Mouse (Mus musculus) heart, postnatal 4 days (tissue): ENCODE results near the gene Gpatch1. TPM values are rescaled to one million over a fixed set of nuclear protein-coding genes. Genes with fewer than 3 reads are reported as not detected.

Experiments used
- DNase-seq: peaks from one replicate; pipeline ENCODE4 v3.0.0; 2021
- total RNA-seq, 2 experiments: library from RNA; stranded (reverse); gene quantifications; 2 replicates each; pipeline ENCODE4 v1.2.3; 2021

Gpatch1 gene
- 10 to 100 TPM; 11.4 to 12.7 TPM for total RNA-seq

- peak; percentile 98 for DNase-seq
Measured at GRCm38 (mm10) chr7:35317729-35318609, at the start of gene Gpatch1. Gpatch1 (minus strand) TSS chr7:35318440.

- no peak for DNase-seq
Measured at GRCm38 (mm10) chr7:35365161-35365910, 47.1 kb upstream of the Gpatch1 start.

- no peak for DNase-seq
Measured at GRCm38 (mm10) chr7:35362868-35363267, 44.6 kb upstream of the Gpatch1 start.

- no peak for DNase-seq
Measured at GRCm38 (mm10) chr7:35362253-35362652, 44.0 kb upstream of the Gpatch1 start.

GRCm38 (mm10) chr7:35357621-35358020 is 39.4 kb upstream of the Gpatch1 start:
- DNase-seq, result no peak

- no peak for DNase-seq
Measured at GRCm38 (mm10) chr7:35355303-35355872, 37.1 kb upstream of the Gpatch1 start.

GRCm38 (mm10) chr7:35353306-35353705 is 35.1 kb upstream of the Gpatch1 start:
- no peak for DNase-seq

- no peak for DNase-seq
Measured at GRCm38 (mm10) chr7:35351155-35351554, 32.9 kb upstream of the Gpatch1 start.

GRCm38 (mm10) chr7:35349886-35350684 is 31.8 kb upstream of the Gpatch1 start:
- DNase-seq, result no peak

- no peak for DNase-seq
Measured at GRCm38 (mm10) chr7:35349022-35349421, 30.8 kb upstream of the Gpatch1 start.

GRCm38 (mm10) chr7:35347918-35348700 is 29.9 kb upstream of the Gpatch1 start:
- no peak for DNase-seq

- DNase-seq, result no peak
Measured at GRCm38 (mm10) chr7:35344785-35345330, 26.6 kb upstream of the Gpatch1 start.

- DNase-seq, result no peak
Measured at GRCm38 (mm10) chr7:35342498-35342897, 24.3 kb upstream of the Gpatch1 start.

- DNase-seq, result peak; percentile 14
Measured at GRCm38 (mm10) chr7:35341282-35341681, 23.0 kb upstream of the Gpatch1 start.

GRCm38 (mm10) chr7:35340196-35340595 is 22.0 kb upstream of the Gpatch1 start:
- no peak for DNase-seq

- DNase-seq, result peak; percentile 35
Measured at GRCm38 (mm10) chr7:35334527-35335452, 16.6 kb upstream of the Gpatch1 start.

- peak; percentile 100 for DNase-seq
Measured at GRCm38 (mm10) chr7:35333692-35334526, 15.7 kb upstream of the Gpatch1 start, which contains the start of gene Rhpn2. Rhpn2 (plus strand) TSS chr7:35334170.

- peak; percentile 39 for DNase-seq
Measured at GRCm38 (mm10) chr7:35333231-35333651, 15.0 kb upstream of the Gpatch1 start.

- no peak for DNase-seq
Measured at GRCm38 (mm10) chr7:35331590-35331989, 13.3 kb upstream of the Gpatch1 start.
